Mouse (Mus musculus) C2C12 (cell line): ENCODE measurements around the gene Lrp10.

Experiments
- CTCF ChIP-seq: IDR thresholded peaks from one replicate; pipeline ENCODE4 v1.5.1; 2011; ENCODE audit not compliant: control insufficient read depth, insufficient read depth, insufficient read length
- MYOG ChIP-seq: IDR thresholded peaks from one replicate; pipeline ENCODE4 v1.6.1; 2011; ENCODE audit not compliant: control insufficient read depth, insufficient read length; ENCODE audit errors: extremely low read depth

GRCm38 (mm10) chr14:54462146-54462545 lies 1.8 kb upstream of the Lrp10 start:
- no peak for TF ChIP-seq CTCF
- TF ChIP-seq MYOG, result no peak
